Mouse (Mus musculus) macrophage (primary cell): ENCODE results near the gene Nfkbid. TPM values are rescaled to one million over a fixed set of nuclear protein-coding genes. Genes with fewer than 3 reads are reported as not detected.

Source experiments
- H3K27ac ChIP-seq: fragments of 350-480 bp; formaldehyde crosslinking; 2 replicates; pipeline ENCODE4 v1.9.0; 2021
- H3K36me3 ChIP-seq: fragments of 350-480 bp; formaldehyde crosslinking; 2 replicates; pipeline ENCODE4 v1.9.0; 2021; ENCODE audit errors: inconsistent target
- H3K4me3 ChIP-seq: fragments of 350-480 bp; formaldehyde crosslinking; 2 replicates; pipeline ENCODE4 v1.9.0; 2021; ENCODE audit errors: inconsistent target
- H3K79me2 ChIP-seq: fragments of 350-480 bp; formaldehyde crosslinking; 2 replicates; pipeline ENCODE4 v1.9.0; 2021; ENCODE audit errors: inconsistent target
- WGBS: methylation state at CpG from one replicate; pipeline ENCODE4 v1.1.7; 2026; ENCODE audit warnings: inconsistent platforms; ENCODE audit not compliant: missing documents; 5-methylcytosine and 5-hydroxymethylcytosine counted together
- polyA plus RNA-seq: library from polyadenylated mRNA; stranded (reverse); fragments of 250-400 nt; gene quantifications from 3 replicates; pipeline ENCODE4 v1.2.4, GENCODE M21; 2018; ENCODE audit warnings: inconsistent platforms

Nfkbid gene
- polyA plus RNA-seq, 1 experiment from 2014 or later = 3.2 TPM

DNA sequence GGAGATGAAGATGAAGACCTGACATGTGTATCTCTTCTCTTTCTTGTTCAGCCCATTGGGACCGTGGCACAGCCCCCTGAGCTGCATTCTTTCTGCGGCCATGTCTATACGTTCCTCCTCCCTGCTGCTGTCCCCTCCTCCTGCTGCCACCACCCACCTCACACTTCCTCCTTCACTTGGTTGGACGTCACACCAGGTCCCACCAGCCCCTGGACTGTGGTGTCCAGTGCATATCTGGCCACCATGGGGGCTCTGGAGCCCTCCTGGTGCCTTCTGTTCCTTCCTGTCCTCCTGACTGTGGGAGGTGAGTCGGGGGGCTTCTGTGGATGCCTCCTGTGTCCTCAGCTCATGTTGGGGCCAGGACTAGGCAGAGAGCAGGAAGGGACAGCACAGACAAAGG lies 7.9 kb upstream of the Nfkbid start, which contains the start of gene Tyrobp:
Tyrobp (plus strand) TSS at position 165 of the 400 bp plus-strand sequence.
- Histone ChIP-seq H3K4me3 (peak within 1 kb of the TSS; percentile 79), H3K27ac (peak within 1 kb of the TSS; percentile 98), H3K79me2 (peaks cover 53% of the 10 kb centered on the region), H3K36me3 (no peaks in the 10 kb centered on the region)
- 0% methylated on average over 5 of the region's 5 CpGs for WGBS

DNA sequence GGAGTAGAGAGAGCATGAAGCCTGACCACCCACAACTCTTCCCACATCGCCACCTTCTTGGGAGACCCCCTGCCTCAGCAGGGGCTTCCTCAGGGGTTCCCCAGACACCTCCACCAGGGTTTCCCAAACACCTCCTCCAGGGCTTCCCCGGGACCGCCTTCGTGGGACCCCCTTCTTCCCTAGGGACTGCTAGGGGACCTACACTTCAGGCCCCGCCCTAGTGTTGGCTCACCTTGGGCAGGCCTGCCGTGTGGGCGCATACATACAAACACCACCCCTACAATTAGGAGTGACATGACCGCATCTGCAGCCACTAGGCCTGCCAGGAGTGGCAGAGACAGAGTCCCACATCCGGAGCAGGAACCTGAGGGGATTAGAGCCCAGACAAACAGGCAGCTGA lies 3.7 kb upstream of the Nfkbid start:
- 4% methylated on average over 9 of the region's 9 CpGs for WGBS
- Histone ChIP-seq H3K27ac (peak overlapping the region; percentile 100), H3K79me2 (peaks cover 72% of the 10 kb centered on the region), H3K4me3 (no peak overlapping the region; the same call in 1 of the 2 replicates), H3K36me3 (no peaks in the 10 kb centered on the region)

DNA sequence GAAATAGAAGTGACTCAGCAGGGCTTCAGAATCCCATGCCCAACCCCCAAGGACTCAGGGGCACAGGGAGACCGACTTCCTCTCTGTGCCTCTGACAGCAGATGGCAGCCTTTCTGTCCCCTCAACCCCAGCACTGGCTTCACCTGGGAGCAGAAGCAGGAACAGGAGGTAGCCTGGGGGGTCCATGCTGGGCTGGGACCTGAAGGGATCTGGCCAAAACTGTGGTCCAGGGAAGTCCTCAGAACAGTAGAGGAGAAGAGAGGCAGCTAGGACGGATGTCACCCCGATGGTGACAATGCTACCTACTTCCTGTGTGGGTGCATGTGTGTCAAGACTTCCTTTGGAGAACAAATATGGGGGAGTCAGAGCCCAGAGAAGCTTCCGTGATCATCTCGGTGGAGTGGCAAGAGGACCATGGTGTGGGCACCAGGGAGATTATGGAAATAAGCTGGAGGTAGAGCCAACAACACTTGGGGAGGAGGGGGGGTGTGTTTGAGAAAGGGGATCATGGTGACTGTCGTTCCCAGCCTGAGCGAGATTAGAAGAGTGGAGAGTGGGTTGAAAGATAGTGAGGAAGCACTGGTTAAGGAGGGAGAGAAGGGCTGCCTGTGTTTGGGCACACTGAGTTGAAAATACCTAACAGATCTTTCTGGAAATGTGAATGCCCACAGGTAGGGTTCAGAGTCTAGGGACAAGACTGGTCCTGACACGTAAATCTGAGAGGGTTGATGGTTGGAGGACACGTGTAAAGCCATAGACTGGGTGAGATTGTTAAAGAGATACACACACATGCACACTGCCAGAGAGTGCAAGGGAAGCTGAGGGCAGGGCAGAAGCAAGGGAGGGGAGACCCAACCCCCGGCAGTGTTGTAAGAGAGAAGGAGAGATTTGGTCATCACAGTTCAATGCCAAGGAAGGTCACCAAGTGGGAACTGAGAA lies 1.7 kb upstream of the Nfkbid start, which contains the start of gene Hcst:
Hcst (minus strand) TSS at position 294 of the 939 bp plus-strand sequence.
- 1% methylated on average over 10 of the region's 10 CpGs for WGBS
- H3K79me2 ChIP-seq = peaks cover 76% of the 10 kb centered on the region
- peak within 1 kb of the TSS; percentile 86 for H3K4me3 ChIP-seq
- peaks cover 13% of the 10 kb centered on the region; the same call in 1 of the 2 replicates for H3K36me3 ChIP-seq
- peak within 1 kb of the TSS; percentile 100 for H3K27ac ChIP-seq

DNA sequence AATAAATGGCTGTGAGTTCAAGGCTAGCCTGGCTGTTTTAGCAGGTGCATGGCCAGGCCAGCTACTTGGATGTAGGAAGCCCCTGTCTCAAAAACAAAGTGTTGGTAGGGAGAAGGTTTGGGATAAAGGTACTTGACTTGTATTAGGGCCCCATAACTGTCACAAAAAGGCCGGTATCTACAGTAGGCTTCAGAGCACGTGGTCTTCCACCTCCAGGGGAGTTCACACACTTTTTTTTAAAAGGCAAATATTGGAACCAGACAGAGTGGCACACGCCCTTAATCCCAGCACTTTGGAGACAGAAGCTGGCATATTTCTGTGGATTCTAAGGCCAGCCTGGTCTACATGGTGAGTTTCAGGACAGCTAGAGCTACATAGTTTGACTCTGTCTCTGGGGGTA lies 859 bp upstream of the Nfkbid start:
- WGBS = 35% methylated on average over 3 of the region's 3 CpGs

DNA sequence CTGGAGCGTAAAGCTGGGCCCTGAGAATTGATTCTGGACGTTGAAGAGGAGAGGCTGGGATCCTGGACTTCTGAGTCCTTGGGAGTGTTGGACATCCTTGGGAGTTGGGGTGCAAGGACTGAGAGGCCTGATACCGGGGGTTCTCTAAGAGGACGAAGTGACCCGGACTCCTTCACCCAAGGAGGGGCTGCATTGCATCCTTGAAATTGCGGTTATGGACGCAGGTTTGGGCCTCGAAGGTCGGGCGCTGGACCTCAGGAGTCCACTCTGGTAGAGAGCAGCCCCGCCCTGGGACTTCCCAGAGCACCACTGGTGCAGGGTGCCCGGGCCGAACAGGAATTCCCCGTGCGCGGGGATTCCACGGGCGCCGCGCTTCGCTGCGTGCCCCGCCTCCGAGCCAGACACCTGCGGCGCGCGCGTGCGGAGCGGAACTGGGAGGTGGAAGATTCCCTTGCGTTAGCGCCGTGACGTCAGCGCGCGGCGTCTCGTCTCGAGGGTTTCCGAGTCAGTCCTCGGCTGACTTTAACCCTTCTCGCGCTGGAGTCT lies 431 bp downstream of the Nfkbid start:
- peak overlapping the region; percentile 100 for H3K27ac ChIP-seq
- peaks cover 69% of the 10 kb centered on the region for H3K79me2 ChIP-seq
- H3K36me3 ChIP-seq = peaks cover 34% of the 10 kb centered on the region
- H3K4me3 ChIP-seq = peak overlapping the region; percentile 86
- WGBS = under 1% methylated on average over 45 of the region's 45 CpGs

More for the DNA sequence above, 859 bp upstream of the Nfkbid start:
- peaks cover 76% of the 10 kb centered on the region for H3K79me2 ChIP-seq
- H3K36me3 ChIP-seq = peaks cover 21% of the 10 kb centered on the region; the same call in 1 of the 2 replicates
- peak overlapping the region; percentile 86 for H3K4me3 ChIP-seq
- H3K27ac ChIP-seq = peak overlapping the region; percentile 100

DNA sequence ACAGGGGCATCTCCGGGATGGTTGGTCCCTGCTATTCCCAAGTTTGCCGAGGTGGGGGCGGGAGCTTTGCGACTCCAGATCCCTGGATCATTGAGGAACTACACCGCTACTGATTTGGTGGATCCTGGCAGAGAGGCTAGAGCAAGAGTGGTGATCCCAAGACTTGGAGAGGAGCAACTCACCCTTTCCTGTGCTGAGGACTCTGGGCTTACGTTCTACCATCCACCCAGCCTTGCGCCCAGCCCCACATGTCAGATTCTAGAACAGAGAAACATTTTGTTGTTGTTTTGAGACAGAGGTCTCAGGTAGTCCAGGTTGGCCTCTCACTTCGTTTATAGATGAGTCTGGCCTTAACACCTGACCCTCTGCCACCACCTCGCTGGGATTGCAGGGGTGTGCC lies 1.0 kb downstream of the Nfkbid start:
- H3K36me3 ChIP-seq = peaks cover 38% of the 10 kb centered on the region
- H3K4me3 ChIP-seq = peak overlapping the region; percentile 86
- peaks cover 63% of the 10 kb centered on the region for H3K79me2 ChIP-seq
- WGBS = 2% methylated on average over 9 of the region's 9 CpGs
- H3K27ac ChIP-seq = peak overlapping the region; percentile 100

DNA sequence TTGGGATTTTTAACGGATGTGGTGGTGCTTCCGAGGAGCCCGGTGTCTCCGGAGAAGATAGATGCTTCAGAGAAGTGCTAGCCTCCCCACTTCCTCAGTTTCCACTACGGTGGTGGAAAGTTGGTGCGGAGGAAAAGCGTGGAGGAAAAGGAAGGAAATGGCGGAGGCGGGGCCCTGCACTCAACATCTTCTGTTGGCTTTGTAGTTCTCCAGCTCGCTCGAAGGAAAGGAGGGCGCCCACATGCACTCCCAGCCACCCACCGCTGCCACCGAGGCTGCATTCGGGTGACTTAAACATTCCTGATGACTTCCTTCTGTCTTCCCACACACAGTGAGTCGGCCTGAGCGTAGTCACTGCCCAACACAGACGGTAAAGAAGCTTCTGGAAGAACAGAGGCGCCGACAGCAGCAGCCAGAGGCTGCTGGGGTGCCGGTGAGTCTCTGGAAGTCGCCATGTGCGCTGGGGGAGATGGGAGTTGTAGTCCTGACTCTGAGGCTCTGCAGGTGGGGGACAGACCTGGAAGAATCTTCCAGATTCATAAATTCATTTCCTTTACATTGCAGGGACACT lies 1.6 kb downstream of the Nfkbid start:
- 6% methylated on average over 20 of the region's 23 CpGs for WGBS
- H3K4me3 ChIP-seq = peak overlapping the region; percentile 86
- peaks cover 57% of the 10 kb centered on the region for H3K79me2 ChIP-seq
- peaks cover 44% of the 10 kb centered on the region for H3K36me3 ChIP-seq
- peak overlapping the region; percentile 100 for H3K27ac ChIP-seq

DNA sequence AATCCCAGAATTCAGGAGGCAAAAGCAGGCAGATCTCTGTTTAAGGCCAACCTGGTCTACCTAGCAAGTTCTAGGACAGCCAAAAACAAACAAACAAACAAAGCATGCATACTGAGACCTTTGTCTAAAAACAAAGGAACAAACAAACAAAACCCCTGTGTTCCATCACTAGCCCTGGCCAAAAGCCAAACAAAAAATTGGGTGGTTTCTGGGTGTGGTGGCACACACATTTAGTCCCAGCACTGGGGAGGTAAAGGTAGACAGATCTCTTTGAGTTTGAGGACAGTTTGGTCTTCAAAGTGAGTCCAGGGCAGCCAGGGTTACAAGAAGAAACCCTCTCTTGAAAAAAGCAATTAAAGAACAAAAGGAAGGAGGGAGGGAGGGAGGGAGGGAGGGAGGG lies 7.8 kb downstream of the Nfkbid start:
- H3K27ac ChIP-seq = no peak overlapping the region
- H3K36me3 ChIP-seq = peaks cover 39% of the 10 kb centered on the region
- peaks cover 19% of the 10 kb centered on the region for H3K79me2 ChIP-seq
- no peak overlapping the region for H3K4me3 ChIP-seq

DNA sequence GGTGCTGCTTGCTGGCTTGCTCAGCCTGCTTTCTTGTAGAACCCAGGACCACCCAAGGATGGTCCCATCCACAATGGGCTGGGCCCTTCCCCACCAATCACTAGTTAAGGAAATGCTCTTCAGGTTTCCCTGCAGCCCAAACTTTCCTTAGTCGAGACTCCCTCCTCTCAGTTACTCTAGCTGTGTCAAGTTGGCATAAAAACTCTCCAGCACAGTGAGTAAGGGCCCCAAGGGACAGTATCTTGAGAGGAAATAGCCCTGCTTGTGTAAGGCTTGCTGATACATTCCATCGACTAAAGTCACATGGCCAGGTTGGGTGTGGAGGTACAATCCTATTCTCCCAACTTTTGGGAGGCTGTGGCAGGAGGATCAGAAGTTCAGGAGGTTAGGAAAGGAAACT lies 8.7 kb downstream of the Nfkbid start:
- Histone ChIP-seq H3K27ac (no peak overlapping the region), H3K36me3 (peaks cover 31% of the 10 kb centered on the region), H3K79me2 (peaks cover 10% of the 10 kb centered on the region; the same call in 1 of the 2 replicates), H3K4me3 (no peak overlapping the region)
- 28% methylated on average over 2 of the region's 2 CpGs for WGBS

DNA sequence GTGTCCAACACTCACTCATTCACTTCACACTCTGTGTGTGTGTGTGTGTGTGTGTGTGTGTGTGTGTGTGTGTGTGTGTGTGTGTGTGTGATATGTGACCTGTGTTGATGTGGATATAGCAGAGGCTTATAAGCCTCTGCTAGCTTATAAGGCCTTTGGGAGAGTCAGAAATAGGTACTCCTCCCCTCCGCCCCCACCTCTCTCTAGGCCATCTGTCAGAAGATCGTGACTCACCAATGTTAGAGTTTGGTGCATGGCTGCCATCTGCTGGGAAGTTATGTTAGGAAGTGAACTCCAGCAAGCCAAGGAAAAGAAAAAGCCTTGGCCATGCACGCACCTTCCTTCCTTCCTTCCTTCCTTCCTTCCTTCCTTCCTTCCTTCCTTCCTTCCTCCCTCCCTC lies 10.3 kb downstream of the Nfkbid start:
- Histone ChIP-seq H3K79me2 (no peaks in the 10 kb centered on the region), H3K27ac (no peak overlapping the region), H3K4me3 (no peak overlapping the region), H3K36me3 (peaks cover 15% of the 10 kb centered on the region)
- WGBS = 5% methylated on average over 2 of the region's 3 CpGs

DNA sequence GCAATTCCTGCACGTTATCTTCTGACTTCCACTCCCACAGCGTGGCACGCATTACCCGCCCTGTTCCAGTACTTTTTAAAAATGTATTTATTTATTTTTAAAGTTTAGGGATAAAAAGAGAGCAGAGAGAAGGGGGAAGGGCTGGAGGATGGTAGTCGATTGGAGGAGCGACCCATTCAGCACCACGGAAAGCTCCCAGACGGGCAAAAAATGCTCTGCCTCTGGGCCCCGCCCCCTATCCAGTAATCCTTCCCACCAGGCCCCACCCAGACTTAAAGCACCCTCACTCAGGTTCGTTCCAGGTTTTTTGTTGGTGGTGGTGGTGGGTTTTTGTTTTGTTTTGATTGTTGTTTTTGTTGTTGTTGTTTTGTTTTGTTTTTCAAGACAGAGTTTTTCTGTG lies 12.7 kb downstream of the Nfkbid start:
- H3K36me3 ChIP-seq = no peaks in the 10 kb centered on the region
- H3K4me3 ChIP-seq = no peak overlapping the region
- H3K27ac ChIP-seq = no peak overlapping the region
- no peaks in the 10 kb centered on the region for H3K79me2 ChIP-seq
- WGBS = 2% methylated on average over 10 of the region's 10 CpGs

DNA sequence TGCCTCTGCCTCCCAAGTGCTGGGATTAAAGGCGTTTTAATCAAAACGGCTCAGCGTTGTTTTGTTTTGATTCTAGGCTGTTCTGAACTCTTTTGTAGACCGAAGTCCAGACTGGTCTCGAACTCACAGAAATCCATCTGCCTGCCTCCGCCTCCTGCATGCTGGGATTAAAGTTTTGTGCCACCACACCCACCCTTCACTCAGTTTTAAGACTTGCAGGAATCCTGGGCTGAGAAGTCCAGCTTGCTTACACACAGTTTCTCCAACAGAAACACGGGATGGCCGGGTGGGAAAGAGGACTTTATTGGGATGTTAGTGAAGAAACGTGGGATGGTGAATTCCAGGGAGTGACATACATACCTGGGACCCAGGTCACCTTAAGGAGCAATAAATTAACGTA lies 13.2 kb downstream of the Nfkbid start:
- 63% methylated on average over 10 of the region's 10 CpGs for WGBS
- H3K4me3 ChIP-seq = no peak overlapping the region
- H3K79me2 ChIP-seq = no peaks in the 10 kb centered on the region
- no peak overlapping the region for H3K27ac ChIP-seq
- H3K36me3 ChIP-seq = no peaks in the 10 kb centered on the region

DNA sequence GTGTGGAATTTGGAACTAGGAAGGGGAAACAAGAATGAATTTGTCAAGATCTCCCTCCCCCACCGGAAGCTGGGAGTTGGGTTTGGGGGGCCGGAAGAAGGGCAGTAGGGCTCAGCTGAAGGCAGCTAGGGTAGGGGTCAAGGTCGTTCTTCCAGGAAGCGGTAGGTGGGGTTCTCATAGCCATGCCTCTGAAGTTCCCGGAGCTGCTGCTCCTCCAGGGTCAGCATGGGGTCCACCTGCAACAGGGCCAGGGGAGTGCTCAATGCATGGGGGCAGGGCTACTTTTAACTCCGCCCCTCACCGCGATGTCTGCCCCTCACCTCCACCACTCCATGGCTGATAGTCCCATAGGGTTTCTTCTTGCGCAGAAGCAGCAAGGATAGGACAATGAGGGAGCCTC lies 13.6 kb downstream of the Nfkbid start:
- WGBS = 50% methylated on average over 9 of the region's 9 CpGs
- Histone ChIP-seq H3K27ac (no peak overlapping the region), H3K4me3 (no peak overlapping the region), H3K79me2 (no peaks in the 10 kb centered on the region), H3K36me3 (no peaks in the 10 kb centered on the region)

DNA sequence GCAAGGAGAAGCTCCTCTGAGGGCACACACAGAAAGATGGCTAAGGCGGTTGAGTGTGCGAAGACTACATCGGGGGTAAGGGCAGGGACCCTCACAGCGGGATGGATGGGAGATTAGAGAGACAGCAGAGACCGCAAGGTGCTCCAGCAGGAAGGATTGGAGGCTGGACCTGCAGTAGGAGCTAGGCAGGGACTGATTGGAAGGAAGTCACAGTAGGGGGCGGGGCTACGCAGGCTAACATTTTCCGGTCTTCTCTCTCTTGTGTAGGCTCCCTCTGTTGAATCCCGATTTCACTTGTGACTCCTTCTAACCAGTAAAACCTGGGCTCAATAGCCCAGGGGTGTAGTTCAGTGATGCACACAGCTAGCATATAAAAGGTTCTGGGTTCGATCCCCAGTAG lies 15.3 kb downstream of the Nfkbid start:
- H3K27ac ChIP-seq = no peak overlapping the region
- WGBS = 25% methylated on average over 10 of the region's 10 CpGs
- no peak overlapping the region for H3K4me3 ChIP-seq

DNA sequence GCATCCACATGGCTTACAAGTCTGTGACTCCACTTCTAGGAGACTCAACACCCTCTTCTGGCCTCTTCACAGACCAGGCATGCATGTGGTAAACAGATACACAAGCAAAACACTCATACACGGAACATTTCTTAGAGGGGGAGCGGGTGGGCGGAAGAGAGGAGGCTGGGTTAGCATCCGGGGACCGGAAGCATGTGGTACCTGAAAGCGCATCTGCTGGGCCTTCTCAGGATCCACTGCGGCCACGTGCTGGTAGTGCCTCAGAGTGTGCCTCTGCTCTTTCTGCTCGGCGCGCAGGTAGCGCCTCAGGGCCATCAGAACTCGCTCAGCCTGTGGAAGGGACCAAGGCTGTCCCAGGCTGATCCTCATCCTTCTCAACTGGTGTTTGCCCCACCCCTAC lies 18.2 kb downstream of the Nfkbid start:
- no peaks in the 10 kb centered on the region for H3K36me3 ChIP-seq
- no peak overlapping the region for H3K4me3 ChIP-seq
- H3K27ac ChIP-seq = no peak overlapping the region
- WGBS = 79% methylated on average over 13 of the region's 13 CpGs
- H3K79me2 ChIP-seq = no peaks in the 10 kb centered on the region

More for the DNA sequence above, 15.3 kb downstream of the Nfkbid start:
- no peaks in the 10 kb centered on the region for H3K79me2 ChIP-seq
- no peaks in the 10 kb centered on the region for H3K36me3 ChIP-seq
